Mouse (Mus musculus): ENCODE data around the gene Stard7.

GRCm38 (mm10) chr2:127336885-127337284, 66.9 kb downstream of the Stard7 start:
- TF ChIP-seq CTCF (IDR thresholded peaks at IDR 0.05) = no peak
- no peak for TF ChIP-seq EP300 (IDR thresholded peaks at IDR 0.05)
